Mouse (Mus musculus): ENCODE measurements around the gene Zfp708.
"Not testable (repeated sequence)": the region's sequence is repeated elsewhere in the genome, so short reads cannot be mapped to it uniquely, and the experiment has no call there.

Gene Zfp708

DNA sequence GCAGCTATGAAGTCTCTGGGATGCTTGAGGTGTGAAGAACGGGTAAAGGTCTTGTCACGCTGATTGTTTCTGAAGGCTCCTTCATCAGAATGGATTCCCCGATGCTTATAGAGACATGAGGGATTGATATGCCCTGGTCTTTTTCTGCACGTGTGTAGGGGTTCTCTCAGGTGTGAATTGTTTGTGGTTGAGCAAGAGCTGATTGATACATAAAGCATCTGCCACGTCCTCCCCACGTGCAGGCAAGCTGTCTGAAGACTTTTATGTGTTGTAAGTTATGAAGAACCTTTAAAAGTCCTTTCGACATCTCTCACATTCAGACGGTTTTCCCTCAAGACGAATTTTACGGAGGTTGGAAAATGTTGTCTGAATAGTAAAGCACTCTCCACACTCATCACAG lies at the start of gene Zfp708:
Gene Zfp708, minus strand, starts transcription at position 101 of the 400 bp plus-strand sequence.
- CTCF ChIA-PET = no interaction called here

DNA sequence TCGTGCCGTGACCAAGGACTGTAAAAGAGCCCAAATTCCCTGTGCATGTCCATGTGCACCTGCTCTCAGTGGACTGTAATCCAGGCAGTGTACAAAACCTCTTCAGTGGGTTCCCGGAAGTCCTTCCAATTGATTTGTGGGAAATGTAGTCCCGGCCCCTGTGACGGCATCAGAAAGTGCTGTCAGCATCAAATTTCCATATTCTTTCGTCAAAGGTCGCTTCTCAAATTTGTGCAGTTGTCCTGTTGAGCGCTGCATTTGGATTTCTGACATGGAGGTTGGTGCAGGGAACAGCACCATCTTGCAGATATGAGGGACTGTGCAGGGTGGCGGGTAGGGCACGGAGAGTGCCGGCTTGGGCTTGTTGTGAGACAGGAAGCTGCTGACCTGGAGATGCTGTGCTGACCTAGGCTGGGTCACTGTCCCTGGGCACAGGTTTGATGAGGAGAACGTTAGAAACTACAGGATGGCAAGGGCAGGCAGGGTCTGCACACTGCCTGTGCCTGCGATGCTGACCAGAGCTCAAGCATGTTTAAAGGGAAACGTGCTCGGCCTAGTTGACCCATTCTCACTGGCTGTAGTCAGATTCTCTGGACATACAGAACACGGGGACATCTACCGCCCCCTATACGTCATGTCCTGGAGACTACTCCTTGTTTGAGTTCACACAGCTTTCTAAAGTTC lies 30.4 kb upstream of the Zfp708 start:
- CTCF ChIA-PET = interaction anchor here (0.6 kb wide), 1 partner anchor 694 kb away, joined by 3 read pairs; no protein-coding TSS in a partner anchor

DNA sequence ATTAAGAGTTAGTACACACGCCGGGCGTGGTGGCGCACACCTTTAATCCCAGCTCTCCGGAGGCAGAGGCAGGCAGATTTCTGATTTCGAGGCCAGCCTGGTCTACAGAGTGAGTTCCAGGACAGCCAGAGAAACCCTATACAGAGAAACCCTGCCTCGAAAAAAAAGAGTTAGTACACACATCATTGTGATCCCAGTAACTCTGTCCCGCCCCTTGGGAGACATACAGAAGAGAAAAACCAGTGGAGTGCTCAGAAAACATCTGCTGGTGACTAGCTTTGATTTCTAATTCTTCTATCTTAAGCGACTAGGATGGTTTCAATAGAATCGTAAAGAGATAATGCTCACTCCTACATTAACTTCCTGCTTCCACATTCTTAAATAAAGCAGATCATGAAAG lies 29.7 kb upstream of the Zfp708 start:
- CTCF ChIA-PET = not testable (repeated sequence)

DNA sequence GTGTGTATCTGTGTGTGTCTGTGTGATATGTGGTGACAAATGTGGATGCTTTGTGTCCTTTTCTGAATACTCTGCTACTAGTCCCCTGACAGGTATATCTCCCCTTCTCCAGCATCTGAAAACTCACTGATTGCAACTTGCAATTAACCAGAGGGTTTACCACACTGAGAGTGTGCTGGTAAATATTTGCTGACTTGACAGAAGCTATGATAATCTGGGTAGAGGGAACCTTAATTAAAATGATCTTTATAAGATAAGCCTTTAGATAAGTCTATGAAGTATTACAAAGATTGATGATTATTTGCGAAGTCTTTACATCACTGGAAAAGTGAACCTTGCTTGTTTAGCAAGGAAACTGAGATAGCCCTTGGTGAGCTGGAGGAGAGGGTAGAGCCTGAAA lies 26.7 kb upstream of the Zfp708 start:
- CTCF ChIA-PET = no interaction called here

DNA sequence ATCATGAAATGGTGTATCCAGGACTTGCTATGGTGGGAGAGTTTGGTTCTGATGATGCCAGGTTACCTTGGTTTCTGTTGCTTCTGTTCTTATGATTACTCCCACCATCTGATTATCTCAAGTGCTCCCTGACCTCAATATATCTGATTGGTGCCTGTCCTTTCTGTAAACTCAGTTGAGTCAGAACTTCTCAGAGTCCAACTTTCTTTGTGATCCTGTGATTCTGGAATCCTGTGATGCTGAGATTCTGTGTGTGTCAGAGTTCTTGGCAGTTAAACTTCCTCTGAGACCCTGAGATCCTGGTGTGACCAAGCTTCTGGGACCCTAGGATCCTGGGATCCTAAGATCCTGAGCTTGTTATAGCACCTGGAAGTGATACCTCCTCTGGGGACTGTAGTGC lies 23.6 kb upstream of the Zfp708 start, which contains the start of gene Zfp759:
Gene Zfp759, plus strand, starts transcription at position 301 of the 400 bp plus-strand sequence.
- CTCF ChIA-PET = not testable (repeated sequence)

DNA sequence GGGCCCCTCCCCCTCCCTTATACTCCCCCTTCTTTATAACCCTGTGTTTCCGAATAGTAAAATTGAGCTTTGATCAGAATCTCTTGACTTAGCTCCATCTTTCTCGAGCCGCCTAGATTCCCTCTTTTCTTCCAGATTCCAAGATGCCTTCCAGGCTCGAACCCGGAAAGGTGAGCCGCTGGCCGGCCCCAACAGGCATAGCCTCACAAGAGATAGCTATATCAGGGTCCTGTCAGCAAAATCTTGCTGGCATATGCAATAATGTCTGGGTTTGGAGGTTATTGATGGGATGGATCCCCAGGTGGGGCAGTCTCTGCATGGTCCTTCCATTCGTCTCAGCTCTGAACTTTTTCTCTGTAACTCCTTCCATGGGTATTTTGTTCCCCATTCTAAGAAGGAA lies 18.4 kb upstream of the Zfp708 start, which contains the start of gene Rslcan18:
Gene Rslcan18, minus strand, starts transcription at position 101 of the 400 bp plus-strand sequence.
- CTCF ChIA-PET = not testable (repeated sequence)

DNA sequence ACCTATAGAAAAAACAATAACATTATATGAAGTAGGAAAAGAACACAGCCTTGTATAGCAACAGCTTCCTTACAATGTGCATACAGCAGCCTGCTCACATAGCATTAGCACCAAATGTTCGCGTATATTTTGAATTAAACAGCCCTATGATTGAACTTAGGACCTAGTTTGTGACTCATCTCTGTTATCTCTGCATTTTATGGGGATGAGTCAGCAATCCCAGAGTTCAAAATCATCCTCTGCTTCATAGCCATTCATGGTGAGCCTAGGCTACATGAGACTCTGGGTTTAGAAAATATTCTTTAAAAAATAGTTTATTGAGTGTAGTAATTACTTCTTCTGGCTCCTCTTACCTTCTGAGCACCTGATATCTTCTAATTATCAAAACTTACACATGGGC lies 15.5 kb upstream of the Zfp708 start:
- CTCF ChIA-PET = no interaction called here

DNA sequence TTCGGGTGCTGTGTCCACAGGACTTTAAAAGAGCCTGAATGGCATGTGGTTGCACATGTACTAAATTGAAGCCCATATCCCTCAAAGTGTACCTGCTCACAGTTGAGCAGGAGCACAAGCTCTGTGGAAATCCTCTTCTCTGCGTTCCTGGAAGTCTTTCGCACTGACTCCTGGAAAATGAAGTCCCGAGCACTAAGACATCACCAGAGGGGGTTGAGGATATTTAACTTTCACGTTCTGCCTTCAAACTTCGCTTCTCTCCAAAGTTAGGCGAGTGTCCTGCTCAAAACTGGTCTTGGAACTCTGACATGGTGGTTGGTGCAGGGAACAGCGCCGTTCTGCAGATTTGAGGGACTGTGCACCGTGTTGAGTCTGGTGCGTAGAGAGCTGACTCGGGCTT lies 14.3 kb upstream of the Zfp708 start:
- CTCF ChIA-PET = no interaction called here

DNA sequence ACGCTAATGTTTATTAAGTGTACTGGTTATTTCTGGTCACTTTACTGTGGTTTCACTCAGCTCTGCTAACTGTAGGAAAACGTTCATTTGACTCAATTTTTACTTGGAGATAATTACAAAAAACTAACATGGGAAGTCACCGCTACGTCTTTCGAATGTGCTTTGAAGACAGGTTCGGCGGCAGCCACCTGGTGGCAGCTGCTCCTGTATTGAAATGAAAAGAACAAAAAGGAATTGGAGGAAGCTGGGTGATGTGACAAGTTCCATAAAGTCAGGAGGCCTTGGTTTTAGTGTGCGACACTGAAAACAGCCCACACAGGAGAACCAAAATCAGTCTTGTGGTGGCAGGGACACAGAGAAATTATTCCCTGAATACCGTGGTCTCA lies 11.0 kb upstream of the Zfp708 start:
- CTCF ChIA-PET = no interaction called here

DNA sequence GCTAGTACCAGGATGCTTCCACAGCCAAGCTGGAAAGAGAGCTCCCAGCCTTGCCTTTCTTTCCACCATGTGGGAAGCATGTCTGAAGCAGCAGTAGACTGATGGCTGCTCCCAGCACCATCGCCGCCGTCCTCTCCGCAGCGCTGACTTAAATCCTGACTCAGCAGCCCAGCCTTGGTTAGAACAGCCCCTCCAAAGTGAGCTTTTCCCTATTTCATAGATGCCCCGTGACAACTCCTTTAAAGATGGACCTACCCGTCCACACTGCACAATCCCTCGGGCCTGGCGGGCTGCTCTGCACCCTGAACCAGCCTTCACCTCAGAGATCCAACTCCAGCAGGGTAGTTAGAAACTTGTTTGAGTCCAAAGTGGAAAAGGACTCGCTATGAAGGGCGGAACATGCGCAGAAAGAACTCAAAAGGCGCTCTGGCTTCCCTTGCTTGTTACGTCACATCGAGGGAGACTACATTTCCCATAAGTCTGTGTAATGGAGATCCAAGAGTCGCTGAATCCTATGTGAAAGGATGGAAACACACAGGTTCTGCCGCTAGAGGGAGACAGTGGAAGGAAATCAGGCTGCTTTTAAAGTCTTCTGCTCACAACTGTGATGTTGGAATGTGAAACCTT lies 10.5 kb upstream of the Zfp708 start, which contains the start of gene Gm28557:
Gene Gm28557, minus strand, starts transcription at position 411 of the 627 bp plus-strand sequence.
- CTCF ChIA-PET = no interaction called here

DNA sequence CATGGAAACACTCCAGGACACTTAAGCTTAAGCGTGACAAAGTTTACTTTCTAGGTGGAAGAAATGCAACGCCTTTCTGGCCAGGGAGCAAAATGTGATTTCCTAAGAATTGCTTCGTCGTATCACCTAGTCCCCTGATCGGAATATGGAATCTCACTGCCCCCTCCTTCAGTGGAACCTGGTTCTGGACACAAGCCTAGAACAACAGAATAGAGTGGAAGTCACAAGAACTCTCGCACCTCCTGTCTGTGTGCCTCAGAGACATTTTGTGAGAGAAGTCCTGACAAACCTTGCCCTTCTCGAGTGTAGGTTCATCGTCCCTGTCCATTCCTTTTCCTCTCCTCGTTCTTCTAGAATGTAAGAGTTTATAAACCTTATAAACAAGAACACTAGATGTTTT lies 9.9 kb upstream of the Zfp708 start:
- CTCF ChIA-PET = interaction anchor here (0.7 kb wide), 1 partner anchor 487 kb away, joined by 3 read pairs; no protein-coding TSS in a partner anchor

DNA sequence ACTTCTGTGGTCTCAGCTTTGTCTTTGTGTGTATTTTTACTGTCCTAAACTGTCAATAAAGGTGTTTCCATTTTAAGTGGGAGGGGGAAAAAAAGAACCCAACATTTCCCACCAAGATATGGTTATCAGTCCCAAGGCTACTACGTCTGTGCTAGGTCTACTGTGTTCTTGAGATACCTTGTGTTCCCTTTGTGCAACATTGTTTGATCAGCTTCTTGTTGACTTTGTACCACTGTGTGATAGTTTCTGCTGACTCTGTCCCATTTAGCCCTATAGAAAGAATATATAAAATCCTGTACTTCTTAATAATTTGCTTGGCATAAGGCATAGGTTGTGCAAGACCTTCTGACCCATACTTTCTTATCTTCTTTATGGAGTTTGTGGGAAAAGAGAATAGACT lies 7.6 kb downstream of the Zfp708 start:
- CTCF ChIA-PET = no interaction called here

DNA sequence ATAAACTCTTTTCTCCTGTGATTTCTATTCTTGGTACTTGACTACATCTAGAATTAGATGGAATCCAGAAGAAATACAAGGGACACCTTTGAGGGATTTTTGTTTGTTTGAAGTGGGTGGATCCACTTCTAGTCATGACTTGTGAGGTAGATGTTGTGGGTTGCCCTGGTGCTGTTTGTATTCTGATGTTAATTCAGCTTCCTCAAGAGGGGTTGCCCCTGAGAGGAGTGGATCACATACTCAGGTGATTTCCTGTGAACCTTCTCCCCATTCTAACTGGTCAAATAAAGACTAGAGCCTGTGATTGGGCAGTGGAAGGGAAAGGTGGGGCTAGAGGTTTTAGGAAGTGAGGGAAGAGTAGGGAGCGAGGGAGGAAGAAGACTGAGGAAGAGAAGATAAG lies 15.8 kb downstream of the Zfp708 start:
- CTCF ChIA-PET = no interaction called here

DNA sequence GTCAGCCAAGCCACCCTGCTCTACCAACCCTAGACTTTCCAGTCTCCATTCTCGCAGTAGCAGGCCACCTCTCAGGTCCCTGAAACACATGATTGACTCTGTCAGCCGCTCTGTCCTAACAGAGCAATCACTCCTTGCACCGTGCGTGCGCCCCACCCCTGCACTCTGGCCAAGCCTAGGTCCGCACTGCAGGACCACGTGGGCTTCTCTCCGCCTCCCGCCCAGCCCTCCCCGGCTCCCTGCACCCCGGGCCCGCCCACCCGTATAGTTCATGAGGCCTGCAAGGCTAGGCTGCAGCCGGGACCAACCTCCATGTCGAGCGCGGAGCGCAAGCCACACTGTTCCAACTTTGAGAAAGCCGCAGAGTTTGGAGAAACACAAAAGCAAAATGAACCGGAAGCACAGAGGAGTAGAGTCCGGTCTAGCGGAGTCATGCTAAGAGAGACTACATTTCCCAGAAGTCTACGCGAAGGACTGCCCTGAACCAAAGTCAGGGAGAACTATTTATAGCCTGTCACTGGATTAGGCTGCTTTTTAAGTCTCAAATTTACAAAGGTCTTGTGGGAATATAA lies 16.5 kb downstream of the Zfp708 start:
- CTCF ChIA-PET = no interaction called here

DNA sequence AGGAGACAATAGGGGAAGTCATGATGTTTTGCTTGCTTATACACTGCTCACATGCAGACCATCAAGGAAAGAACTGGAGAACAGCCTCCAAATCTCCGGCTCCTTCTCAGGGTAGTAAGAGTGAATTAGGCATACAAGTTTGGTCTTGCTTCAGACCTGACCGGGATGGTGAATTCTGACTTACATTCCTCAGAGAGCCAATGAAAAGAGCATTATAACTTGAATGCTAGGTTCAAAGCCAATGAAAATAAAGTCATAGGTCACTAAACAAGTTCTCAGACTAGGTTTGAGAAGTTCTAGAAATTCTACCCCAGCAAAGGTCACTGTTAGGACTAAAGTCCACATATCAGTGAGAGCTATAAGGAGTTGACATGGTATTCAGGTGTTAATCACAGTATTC lies 20.5 kb downstream of the Zfp708 start:
- CTCF ChIA-PET = interaction anchor here (0.6 kb wide), 1 partner anchor 166 kb away, joined by 3 read pairs; no protein-coding TSS in a partner anchor

DNA sequence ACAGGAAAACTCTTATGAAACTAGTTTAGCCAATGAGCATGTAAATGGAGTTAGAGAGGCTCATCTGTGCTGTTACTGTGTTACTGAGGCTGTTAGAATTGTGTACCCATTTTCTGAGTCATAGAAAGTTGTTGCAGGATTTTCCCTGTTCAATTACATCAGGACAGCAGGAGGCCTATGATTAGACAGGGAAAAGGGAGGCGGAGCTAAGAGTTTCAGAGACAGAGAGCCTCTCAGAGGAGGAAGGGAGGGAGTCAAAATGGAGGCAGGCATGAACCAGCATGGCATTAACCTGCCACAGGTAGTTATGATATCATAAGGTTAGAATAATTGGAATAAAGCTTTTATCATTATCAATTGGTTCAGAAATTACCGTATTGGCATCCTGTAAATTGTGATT lies 25.0 kb downstream of the Zfp708 start:
- CTCF ChIA-PET = no interaction called here

DNA sequence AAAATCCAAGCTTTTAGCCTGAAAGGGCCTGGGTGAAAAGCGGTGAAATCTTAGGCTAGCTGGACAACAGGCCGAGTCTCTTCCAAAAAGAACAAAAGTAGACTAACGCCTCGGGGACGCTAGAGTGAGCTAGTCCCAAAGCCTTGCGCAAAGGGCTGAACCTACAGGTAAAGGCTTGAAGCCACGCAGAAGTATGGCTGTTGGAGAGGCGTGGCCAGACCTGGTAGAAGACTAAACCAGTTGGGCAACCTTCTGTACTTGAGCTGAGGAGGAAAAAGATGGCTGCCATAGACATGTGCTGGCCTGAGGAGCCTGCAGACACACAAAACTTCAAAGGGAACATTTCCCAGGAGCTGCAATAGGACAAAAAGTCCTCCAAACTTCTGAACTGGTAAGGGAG lies 32.4 kb downstream of the Zfp708 start:
- CTCF ChIA-PET = no interaction called here

DNA sequence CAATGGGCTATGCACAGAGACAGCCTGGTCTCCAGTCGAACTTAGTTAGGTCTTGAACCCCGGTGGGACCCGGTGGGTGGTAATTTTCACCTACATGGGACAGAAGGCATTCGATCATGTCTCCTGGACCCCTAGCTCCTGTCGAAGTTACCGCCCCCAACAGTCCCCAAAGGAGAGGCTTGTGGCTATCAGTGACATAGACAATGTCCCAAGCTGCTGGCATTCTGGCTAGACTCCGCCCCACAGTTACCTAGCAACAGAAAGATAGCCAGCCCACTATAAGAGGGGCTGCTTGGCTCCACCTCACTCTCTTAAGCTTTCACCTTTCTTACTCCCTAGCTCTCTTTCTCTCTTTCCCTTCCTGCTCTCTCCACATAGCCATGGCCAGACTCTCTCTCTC lies 35.3 kb downstream of the Zfp708 start:
- CTCF ChIA-PET = no interaction called here

DNA sequence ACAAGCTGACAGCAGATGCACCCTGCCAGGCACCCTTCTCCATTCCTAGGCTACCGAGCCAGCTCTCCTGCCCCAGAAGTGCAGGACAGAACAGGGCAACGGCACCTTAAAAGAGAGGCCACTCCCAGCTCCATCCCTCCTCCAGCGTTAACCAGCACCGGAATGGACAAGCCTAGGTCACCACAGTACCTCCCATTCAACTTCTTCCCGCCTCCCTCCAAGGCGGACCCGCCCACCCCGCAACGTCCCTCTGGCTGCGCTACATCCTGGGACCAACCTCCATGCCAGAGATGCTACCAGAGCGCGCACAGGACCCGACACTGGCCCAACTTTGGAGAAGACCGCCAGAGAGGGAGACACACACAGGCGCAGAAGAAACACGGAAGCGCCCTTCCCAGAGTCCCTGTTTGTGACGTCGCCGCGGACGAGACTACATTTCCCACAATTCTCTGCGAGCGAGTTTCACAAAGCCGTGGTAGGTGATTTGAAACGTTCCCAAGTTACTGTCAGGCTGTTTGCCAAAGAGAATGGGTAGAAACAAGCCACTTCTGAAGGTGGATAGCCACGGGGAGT lies 36.9 kb downstream of the Zfp708 start, which contains the start of gene Zfp712:
Gene Zfp712, minus strand, starts transcription at position 385 of the 573 bp plus-strand sequence.
- CTCF ChIA-PET = interaction anchor here (0.5 kb wide), 1 partner anchor 112 kb away, joined by 10 read pairs; no protein-coding TSS in a partner anchor

DNA sequence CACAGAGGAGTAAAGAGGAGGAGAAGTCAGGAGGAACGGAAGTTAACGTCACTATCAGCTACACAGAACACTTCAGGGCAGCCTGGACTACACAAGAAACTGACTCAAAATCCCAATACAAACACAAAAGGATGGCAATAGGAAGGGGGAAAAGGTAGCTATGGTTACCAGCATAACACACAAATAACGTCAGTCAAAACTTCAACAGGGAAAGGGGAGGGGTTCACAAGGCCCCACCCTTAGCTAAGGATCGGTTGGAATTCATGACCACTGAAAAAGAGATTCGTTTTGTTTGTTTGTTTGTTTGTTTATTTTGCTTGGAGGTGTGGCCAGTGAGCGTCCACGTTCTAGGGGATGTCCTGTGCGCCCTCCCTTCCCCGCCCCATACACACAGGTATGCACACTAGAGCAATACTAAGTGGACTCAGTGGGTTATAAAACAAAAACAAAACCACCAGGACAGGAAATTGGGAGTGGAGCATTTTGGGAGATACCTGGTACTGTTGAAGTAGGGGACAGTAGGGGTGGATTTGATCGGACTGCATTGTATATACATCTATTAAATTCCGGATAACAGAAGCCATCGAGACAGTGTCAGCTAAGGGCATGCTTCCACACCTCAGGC lies 37.5 kb downstream of the Zfp708 start:
- CTCF ChIA-PET = no interaction called here

Data from spleen, embryonic (tissue).